Mouse (Mus musculus): ENCODE measurements around the gene Prrg2.

DNA sequence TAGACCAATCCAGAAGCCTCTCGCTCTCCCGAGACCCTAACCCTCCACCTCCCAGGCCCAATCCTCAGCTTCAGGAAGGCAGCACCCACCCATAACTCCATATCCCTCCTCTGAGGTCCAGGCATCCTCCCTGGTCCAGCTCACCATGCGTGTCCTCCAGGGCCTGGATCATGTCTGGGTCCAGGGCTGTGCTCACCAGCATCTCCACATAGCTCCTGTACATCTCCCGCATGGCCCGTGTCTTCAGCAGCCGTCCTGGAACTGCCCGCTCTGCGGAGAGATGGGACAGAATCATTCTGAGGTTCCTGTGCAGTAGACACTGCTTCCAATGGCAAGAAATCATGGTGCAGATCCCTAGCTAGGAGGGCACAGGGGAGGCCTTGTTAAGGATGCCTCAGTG lies 31.6 kb downstream of the Prrg2 start:
- no peak for TF ChIP-seq POLR2A (IDR thresholded peaks at IDR 0.05; ENCODE audit: borderline replicate concordance, control insufficient read depth, low read depth, low read length)
- TF ChIP-seq CTCF (IDR thresholded peaks at IDR 0.05; ENCODE audit: control insufficient read depth, insufficient read depth, low read length), result no peak
